Mouse (Mus musculus) E14TG2a.4 (cell line): Measurements from ENCODE around the gene Zfp341.

Experiments used
- H3K27me3 ChIP-seq: 2 replicates; pipeline ENCODE4 v1.6.1; 2014; ENCODE audit warnings: low read length, control low read depth; ENCODE audit not compliant: insufficient read depth
- H3K36me3 ChIP-seq: 2 replicates; pipeline ENCODE4 v1.6.1; 2014; ENCODE audit warnings: low read length, control low read depth; ENCODE audit not compliant: insufficient read depth
- H3K4me1 ChIP-seq: replicated peaks from 2 replicates; pipeline ENCODE4 v1.6.1; 2014; ENCODE audit warnings: low read depth, low read length, control low read depth
- H3K4me3 ChIP-seq: replicated peaks from 2 replicates; pipeline ENCODE4 v1.5.1; 2014; ENCODE audit warnings: mild to moderate bottlenecking, low read length
- H3K9me3 ChIP-seq: 2 replicates; pipeline ENCODE4 v1.6.1; 2014; ENCODE audit warnings: low read length, control low read depth
- CTCF ChIP-seq: conservative IDR thresholded peaks from 2 replicates; pipeline ENCODE4 v1.5.1; 2014; ENCODE audit warnings: low read length
- NANOG ChIP-seq: IDR thresholded peaks from 2 replicates; pipeline ENCODE4 v1.6.1; 2014; ENCODE audit warnings: borderline replicate concordance, low read length, mixed read lengths
- POU5F1 ChIP-seq: IDR thresholded peaks from 2 replicates; pipeline ENCODE4 v1.6.1; 2014; ENCODE audit warnings: low read length, borderline replicate concordance

The Zfp341 gene

GRCm38 (mm10) chr2:154613118-154614115 is at the start of gene Zfp341, which contains the start of gene 4930519P11Rik:
Zfp341 (plus strand) TSS chr2:154613297.
4930519P11Rik (minus strand) TSS chr2:154613437.
- Histone ChIP-seq H3K4me1 (peaks cover 55% of the 10 kb centered on the region), H3K4me3 (peak within 1 kb of the TSS; percentile 84), H3K36me3 (no peaks in the 10 kb centered on the region), H3K9me3 (no peaks in the 10 kb centered on the region), H3K27me3 (peaks cover 6% of the 10 kb centered on the region; the same call in 1 of the 2 replicates)
- TF ChIP-seq CTCF = no peak

- Histone ChIP-seq H3K4me1 (peaks cover 81% of the 10 kb centered on the region), H3K27me3 (no peaks in the 10 kb centered on the region), H3K36me3 (peaks cover 94% of the 10 kb centered on the region), H3K4me3 (peak overlapping the region; percentile 41; the same call in 1 of the 2 replicates), H3K9me3 (no peaks in the 10 kb centered on the region)
- no peak for TF ChIP-seq CTCF
- no peak for TF ChIP-seq POU5F1
- no peak for TF ChIP-seq NANOG
Observed at GRCm38 (mm10) chr2:154563612-154564170, 49.4 kb upstream of the Zfp341 start.

GRCm38 (mm10) chr2:154565562-154565961 is 47.5 kb upstream of the Zfp341 start:
- TF ChIP-seq CTCF (no peak), NANOG (no peak), POU5F1 (no peak)
- H3K36me3 ChIP-seq = peaks cover 81% of the 10 kb centered on the region
- no peaks in the 10 kb centered on the region for H3K27me3 ChIP-seq
- H3K4me1 ChIP-seq = peaks cover 73% of the 10 kb centered on the region
- no peaks in the 10 kb centered on the region for H3K9me3 ChIP-seq
- H3K4me3 ChIP-seq = no peak overlapping the region

GRCm38 (mm10) chr2:154566641-154567040 is 46.5 kb upstream of the Zfp341 start:
- Histone ChIP-seq H3K4me3 (no peak overlapping the region), H3K36me3 (peaks cover 71% of the 10 kb centered on the region), H3K4me1 (peaks cover 79% of the 10 kb centered on the region), H3K27me3 (no peaks in the 10 kb centered on the region), H3K9me3 (no peaks in the 10 kb centered on the region)
- no peak for TF ChIP-seq NANOG
- TF ChIP-seq POU5F1 = no peak
- no peak for TF ChIP-seq CTCF

- Histone ChIP-seq H3K27me3 (no peaks in the 10 kb centered on the region), H3K4me3 (peak overlapping the region; percentile 92), H3K36me3 (peaks cover 60% of the 10 kb centered on the region), H3K9me3 (no peaks in the 10 kb centered on the region), H3K4me1 (peaks cover 88% of the 10 kb centered on the region)
- no peak for TF ChIP-seq POU5F1
- no peak for TF ChIP-seq NANOG
- TF ChIP-seq CTCF = no peak
Observed at GRCm38 (mm10) chr2:154567766-154568165, 45.3 kb upstream of the Zfp341 start.

- H3K27me3 ChIP-seq = no peaks in the 10 kb centered on the region
- TF ChIP-seq NANOG (no peak), CTCF (no peak), POU5F1 (no peak)
Observed at GRCm38 (mm10) chr2:154568329-154569070, 44.6 kb upstream of the Zfp341 start.

GRCm38 (mm10) chr2:154569071-154569748 is 43.9 kb upstream of the Zfp341 start:
- Histone ChIP-seq H3K27me3 (no peaks in the 10 kb centered on the region), H3K4me1 (peaks cover 84% of the 10 kb centered on the region), H3K36me3 (peaks cover 45% of the 10 kb centered on the region), H3K9me3 (no peaks in the 10 kb centered on the region), H3K4me3 (peak overlapping the region; percentile 92)
- no peak for TF ChIP-seq CTCF
- no peak for TF ChIP-seq NANOG
- no peak for TF ChIP-seq POU5F1

More at GRCm38 (mm10) chr2:154568329-154569070, 44.6 kb upstream of the Zfp341 start:
- Histone ChIP-seq H3K4me3 (peak overlapping the region; percentile 92), H3K4me1 (peaks cover 89% of the 10 kb centered on the region), H3K36me3 (peaks cover 52% of the 10 kb centered on the region), H3K9me3 (no peaks in the 10 kb centered on the region)

- Histone ChIP-seq H3K4me1 (peaks cover 80% of the 10 kb centered on the region), H3K4me3 (peak within 1 kb of the TSS; percentile 92), H3K27me3 (no peaks in the 10 kb centered on the region), H3K9me3 (no peaks in the 10 kb centered on the region), H3K36me3 (peaks cover 39% of the 10 kb centered on the region)
- no peak for TF ChIP-seq POU5F1
- no peak for TF ChIP-seq NANOG
- TF ChIP-seq CTCF = no peak
Observed at GRCm38 (mm10) chr2:154569836-154570286, 43.2 kb upstream of the Zfp341 start, which contains the start of gene E2f1. E2f1 (minus strand) TSS chr2:154569892.
